Mouse (Mus musculus): ENCODE measurements around the gene Slf1. TPM values are rescaled to one million over a fixed set of nuclear protein-coding genes. Genes with fewer than 3 reads are reported as not detected.

Slf1 gene
- polyA plus RNA-seq, 2 experiments, result 5.8 to 14.7 TPM

DNA sequence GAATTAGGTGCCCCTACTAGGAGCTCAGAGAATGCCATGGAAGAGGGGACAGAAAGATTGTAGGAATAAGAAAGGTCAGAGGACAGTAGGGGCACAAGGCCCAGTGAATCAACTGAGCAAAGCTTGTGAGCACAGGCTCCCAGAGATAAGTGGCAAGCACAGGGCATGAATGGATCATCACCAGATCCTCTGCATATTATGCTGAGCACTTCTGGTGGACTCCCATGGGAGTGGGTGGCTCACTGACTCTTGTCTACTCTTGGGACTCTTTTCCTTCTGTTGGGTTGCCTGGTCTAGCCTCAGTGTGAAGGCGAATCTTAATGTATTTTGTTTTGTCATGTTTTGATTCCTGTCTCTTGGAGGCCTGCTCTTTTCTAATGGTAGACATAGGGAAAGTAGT is 66.4 kb downstream of the Slf1 start:
- Histone ChIP-seq H3K36me3 (replicated peaks; ENCODE audit: control insufficient read depth, insufficient read depth, low read depth) (no peaks in the 10 kb centered on the region), H3K27me3 (ENCODE audit: control insufficient read depth, insufficient read depth, low read length) (no peaks in the 10 kb centered on the region), H3K4me1 (replicated peaks; ENCODE audit: control insufficient read depth in 2 of 2, insufficient read depth in 2 of 2, low read length in 1 of 2) (no peaks in the 10 kb centered on the region), H3K9ac (replicated peaks) (no peak overlapping the region), H3K27ac (no peak overlapping the region), H3K4me2 (ENCODE audit: low read depth) (no peak overlapping the region), H3K4me3 (ENCODE audit: insufficient read depth in 1 of 2, low read depth in 2 of 2, low read length in 2 of 2) (no peak overlapping the region), H3K9me3 (ENCODE audit: control insufficient read depth, low read length) (no peaks in the 10 kb centered on the region)
- TF ChIP-seq EP300 (IDR thresholded peaks at IDR 0.05; ENCODE audit: low read depth), result no peak
- no peak for TF ChIP-seq CTCF (IDR thresholded peaks at IDR 0.05; ENCODE audit: low read depth)
- WGBS (ENCODE audit: insufficient replicate concordance), result 65% methylated on average over 1 of the region's 1 CpGs
- ATAC-seq (ENCODE audit: insufficient read depth), result no peak
- DNase-seq (ENCODE audit: low read depth in 3 of 3, low spot score in 3 of 3), result no peak

- no peak overlapping the region for H3K27ac ChIP-seq
- no peaks in the 10 kb centered on the region for H3K27me3 ChIP-seq (ENCODE audit: control insufficient read depth, insufficient read depth, low read length)
- TF ChIP-seq EP300 (IDR thresholded peaks at IDR 0.05; ENCODE audit: low read depth), result no peak
- TF ChIP-seq CTCF (IDR thresholded peaks at IDR 0.05; ENCODE audit: low read depth), result no peak
- no peak for DNase-seq (ENCODE audit: low read depth in 3 of 3, low spot score in 3 of 3)
- H3K4me1 ChIP-seq (replicated peaks; ENCODE audit: control insufficient read depth in 2 of 2, insufficient read depth in 2 of 2, low read length in 1 of 2), result no peaks in the 10 kb centered on the region
- H3K9me3 ChIP-seq (ENCODE audit: control insufficient read depth, low read length), result no peaks in the 10 kb centered on the region
- H3K4me2 ChIP-seq (ENCODE audit: low read depth), result no peak overlapping the region
- H3K4me3 ChIP-seq (ENCODE audit: insufficient read depth in 1 of 2, low read depth in 2 of 2, low read length in 2 of 2), result no peak overlapping the region
- no peak for ATAC-seq (ENCODE audit: insufficient read depth)
- no peaks in the 10 kb centered on the region; the same call in 1 of the 2 replicates for H3K36me3 ChIP-seq (replicated peaks; ENCODE audit: control insufficient read depth, insufficient read depth, low read depth)
- 77% methylated on average over 1 of the region's 1 CpGs for WGBS (ENCODE audit: insufficient replicate concordance)
- no peak overlapping the region for H3K9ac ChIP-seq (replicated peaks)
Measured at GRCm38 (mm10) chr13:77063221-77063620, 72.1 kb downstream of the Slf1 start.

DNA sequence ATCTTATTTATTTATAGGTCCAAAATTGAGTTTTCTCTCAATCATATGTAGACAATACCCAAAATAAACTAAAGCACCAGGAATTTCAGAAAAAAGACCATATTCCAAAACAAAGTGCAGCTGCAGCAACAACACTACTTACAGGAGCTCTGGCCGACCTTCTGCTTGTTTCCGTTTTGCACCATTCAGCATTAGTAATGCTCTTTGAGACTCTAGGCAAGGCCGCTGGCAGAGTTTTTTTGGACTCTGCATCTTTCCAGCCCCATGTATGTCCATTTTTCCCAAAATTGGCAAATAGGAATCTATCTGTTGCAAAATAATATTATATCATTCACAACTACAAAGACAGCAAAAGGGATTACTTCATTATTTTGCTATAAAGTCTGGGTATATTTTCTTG is 85.5 kb downstream of the Slf1 start:
- no peak overlapping the region for H3K4me3 ChIP-seq (ENCODE audit: insufficient read depth in 1 of 2, low read depth in 2 of 2, low read length in 2 of 2)
- no peak overlapping the region for H3K27ac ChIP-seq
- no peak for ATAC-seq (ENCODE audit: insufficient read depth)
- TF ChIP-seq EP300 (IDR thresholded peaks at IDR 0.05; ENCODE audit: low read depth) (no peak), CTCF (IDR thresholded peaks at IDR 0.05; ENCODE audit: low read depth) (no peak)
- H3K36me3 ChIP-seq (replicated peaks; ENCODE audit: control insufficient read depth, insufficient read depth, low read depth), result peaks cover 2% of the 10 kb centered on the region; the same call in 1 of the 2 replicates
- no peak for DNase-seq (ENCODE audit: low read depth in 3 of 3, low spot score in 3 of 3)
- no peaks in the 10 kb centered on the region for H3K27me3 ChIP-seq (ENCODE audit: control insufficient read depth, insufficient read depth, low read length)
- WGBS (ENCODE audit: insufficient replicate concordance), result 69% methylated on average over 3 of the region's 3 CpGs
- no peaks in the 10 kb centered on the region for H3K4me1 ChIP-seq (replicated peaks; ENCODE audit: control insufficient read depth in 2 of 2, insufficient read depth in 2 of 2, low read length in 1 of 2)
- H3K4me2 ChIP-seq (ENCODE audit: low read depth), result no peak overlapping the region
- no peaks in the 10 kb centered on the region for H3K9me3 ChIP-seq (ENCODE audit: control insufficient read depth, low read length)
- no peak overlapping the region for H3K9ac ChIP-seq (replicated peaks)

DNA sequence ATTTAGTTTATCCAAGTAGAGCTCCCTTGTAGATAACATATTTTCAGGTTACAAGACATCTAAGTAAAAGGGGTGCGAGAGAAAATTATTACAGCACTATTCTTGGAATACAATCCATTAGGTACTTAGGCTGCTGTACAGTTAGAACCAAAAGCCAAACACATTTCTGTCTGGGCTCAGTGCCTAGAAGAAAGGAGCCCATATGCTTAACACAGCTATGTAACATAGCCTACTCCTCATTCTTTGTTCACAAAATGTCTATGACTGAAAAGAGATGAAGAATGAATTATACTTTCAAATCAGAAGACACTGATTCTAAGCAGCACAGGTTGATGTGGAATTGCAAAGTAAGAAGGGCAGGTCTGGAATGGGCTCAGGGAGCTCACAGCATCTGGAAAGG is 86.8 kb downstream of the Slf1 start:
- ATAC-seq (ENCODE audit: insufficient read depth) (no peak), DNase-seq (ENCODE audit: low read depth in 3 of 3, low spot score in 3 of 3) (no peak)
- peaks cover 2% of the 10 kb centered on the region; the same call in 1 of the 2 replicates for H3K36me3 ChIP-seq (replicated peaks; ENCODE audit: control insufficient read depth, insufficient read depth, low read depth)
- no peak overlapping the region for H3K4me2 ChIP-seq (ENCODE audit: low read depth)
- no peaks in the 10 kb centered on the region for H3K27me3 ChIP-seq (ENCODE audit: control insufficient read depth, insufficient read depth, low read length)
- no peaks in the 10 kb centered on the region for H3K4me1 ChIP-seq (replicated peaks; ENCODE audit: control insufficient read depth in 2 of 2, insufficient read depth in 2 of 2, low read length in 1 of 2)
- H3K9ac ChIP-seq (replicated peaks), result no peak overlapping the region
- H3K9me3 ChIP-seq (ENCODE audit: control insufficient read depth, low read length), result no peaks in the 10 kb centered on the region
- WGBS (ENCODE audit: insufficient replicate concordance), result 82% methylated on average over 1 of the region's 1 CpGs
- no peak overlapping the region for H3K4me3 ChIP-seq (ENCODE audit: insufficient read depth in 1 of 2, low read depth in 2 of 2, low read length in 2 of 2)
- TF ChIP-seq CTCF (IDR thresholded peaks at IDR 0.05; ENCODE audit: low read depth) (no peak), EP300 (IDR thresholded peaks at IDR 0.05; ENCODE audit: low read depth) (no peak)
- no peak overlapping the region for H3K27ac ChIP-seq

DNA sequence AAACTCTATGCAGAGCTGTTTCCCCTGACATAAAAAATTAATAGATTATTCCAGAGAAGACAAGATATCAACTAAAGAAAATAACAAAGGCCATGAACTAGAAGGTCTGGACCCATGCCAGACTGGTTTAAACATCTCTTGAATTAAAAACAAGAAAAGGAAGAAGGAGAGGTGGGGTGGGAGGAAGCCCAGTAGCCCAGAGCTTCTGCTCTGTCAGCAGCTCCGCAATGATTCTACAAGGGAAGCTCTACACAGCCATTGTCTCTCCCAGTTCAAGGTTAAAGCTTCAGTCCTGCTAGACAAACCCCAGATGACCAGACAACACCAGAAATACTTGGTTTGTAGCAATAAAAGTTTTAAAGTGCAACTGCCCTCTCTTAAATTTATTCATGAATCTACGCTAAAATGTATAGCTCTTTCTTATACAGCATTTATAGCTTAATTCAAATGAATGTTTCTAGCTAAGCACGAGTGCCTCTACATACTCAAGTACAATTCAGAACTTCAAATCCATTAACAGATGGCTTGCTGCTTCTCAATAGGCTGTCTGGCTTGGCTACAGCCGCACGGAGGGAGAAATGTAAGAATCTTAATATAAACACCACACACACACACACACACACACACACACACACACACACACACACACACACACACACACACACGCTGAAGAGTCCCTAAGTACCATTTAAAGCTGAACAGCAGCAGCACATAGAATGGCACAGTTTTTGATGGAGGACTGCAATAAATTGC is 87.9 kb downstream of the Slf1 start:
- Histone ChIP-seq H3K9ac (replicated peaks) (no peak overlapping the region), H3K27ac (no peak overlapping the region), H3K4me1 (replicated peaks; ENCODE audit: control insufficient read depth in 2 of 2, insufficient read depth in 2 of 2, low read length in 1 of 2) (no peaks in the 10 kb centered on the region), H3K9me3 (ENCODE audit: control insufficient read depth, low read length) (no peaks in the 10 kb centered on the region), H3K4me2 (ENCODE audit: low read depth) (no peak overlapping the region), H3K36me3 (replicated peaks; ENCODE audit: control insufficient read depth, insufficient read depth, low read depth) (peaks cover 2% of the 10 kb centered on the region; the same call in 1 of the 2 replicates), H3K27me3 (ENCODE audit: control insufficient read depth, insufficient read depth, low read length) (no peaks in the 10 kb centered on the region), H3K4me3 (ENCODE audit: insufficient read depth in 1 of 2, low read depth in 2 of 2, low read length in 2 of 2) (no peak overlapping the region)
- DNase-seq (ENCODE audit: low read depth in 3 of 3, low spot score in 3 of 3), result no peak
- no peak for TF ChIP-seq EP300 (IDR thresholded peaks at IDR 0.05; ENCODE audit: low read depth)
- no peak for TF ChIP-seq CTCF (IDR thresholded peaks at IDR 0.05; ENCODE audit: low read depth)
- no peak for ATAC-seq (ENCODE audit: insufficient read depth)
- 81% methylated on average over 6 of the region's 6 CpGs for WGBS (ENCODE audit: insufficient replicate concordance)
